Mouse (Mus musculus) midbrain, postnatal 0 days (tissue): ENCODE data around the gene Ugt1a7c. TPM values are rescaled to one million over a fixed set of nuclear protein-coding genes. Genes with fewer than 3 reads are reported as not detected.

Source experiments
- ATAC-seq: fragments of 200-750 bp; cut with Nextera tagmentation; 2 replicates; pipeline ENCODE4 v1.8.0; 2017; ENCODE audit warnings: moderate number of reproducible peaks, mild to moderate bottlenecking, moderate TSS enrichment, moderate library complexity; ENCODE audit not compliant: low FRiP score
- DNase-seq: peaks from one replicate; pipeline ENCODE4 v3.0.0-alpha.2; 2015; ENCODE audit warnings: low spot score
- H3K27ac ChIP-seq: fragments of 300-500 bp; sonication (generic); 2 replicates; pipeline ENCODE4 v1.5.1; 2014; ENCODE audit warnings: low read depth, mild to moderate bottlenecking, low read length, mixed read lengths
- H3K27me3 ChIP-seq: fragments of 300-500 bp; sonication (generic); 2 replicates; pipeline ENCODE4 v1.6.1; 2014; ENCODE audit warnings: low read length, control low read depth, mixed read lengths; ENCODE audit not compliant: insufficient read depth
- H3K36me3 ChIP-seq: fragments of 300-500 bp; sonication (generic); 2 replicates; pipeline ENCODE4 v1.6.1; 2014; ENCODE audit warnings: low read length, control low read depth, mixed read lengths; ENCODE audit not compliant: insufficient read depth
- H3K4me1 ChIP-seq: fragments of 300-500 bp; sonication (generic); 2 replicates; pipeline ENCODE4 v1.6.1; 2014; ENCODE audit warnings: mild to moderate bottlenecking, control low read depth, antibody characterized with exemption, low read length, mixed read lengths; ENCODE audit not compliant: insufficient read depth
- H3K4me2 ChIP-seq: fragments of 300-500 bp; sonication (generic); 2 replicates; pipeline ENCODE4 v1.6.1; 2014; ENCODE audit warnings: low read depth, mild to moderate bottlenecking, low read length, mixed read lengths; ENCODE audit not compliant: poor library complexity, severe bottlenecking
- H3K4me3 ChIP-seq: fragments of 300-500 bp; sonication (generic); 2 replicates; pipeline ENCODE4 v1.5.1; 2014; ENCODE audit warnings: low read depth, mild to moderate bottlenecking, low read length, moderate library complexity
- H3K9ac ChIP-seq: fragments of 300-500 bp; sonication (generic); replicated peaks from 2 replicates; pipeline ENCODE4 v1.6.1; 2014; ENCODE audit warnings: mild to moderate bottlenecking, low read length, moderate library complexity, mixed read lengths; ENCODE audit not compliant: poor library complexity, severe bottlenecking
- H3K9me3 ChIP-seq: fragments of 300-500 bp; sonication (generic); 2 replicates; pipeline ENCODE4 v1.6.1; 2016; ENCODE audit warnings: low read length, control low read depth
- CTCF ChIP-seq: IDR thresholded peaks from 2 replicates; pipeline ENCODE4 v1.5.1; 2016; ENCODE audit warnings: antibody characterized with exemption, mild to moderate bottlenecking
- WGBS: fragments of 180-500 bp; shearing (Covaris S2); extraction: QIAGEN DNeasy Blood & Tissue Kit; methylation state at CpG from one replicate; pipeline ENCODE4 v1.1.7; 2014; 5-methylcytosine and 5-hydroxymethylcytosine counted together
- polyA plus RNA-seq: library from polyadenylated mRNA; unstranded; fragments of >200 nt; fragmentation: Nextera tagmentation; extraction: Ambion mirVana; gene quantifications from 2 replicates; pipeline ENCODE4 v1.2.1, GENCODE M21; 2015
- total RNA-seq: library from RNA; depleted of rRNA; stranded (reverse); fragments of >200 nt; gene quantifications from 2 replicates; pipeline ENCODE4 v1.2.3, GENCODE M21; 2014

Ugt1a7c gene
- total and polyA plus RNA-seq, 2 experiments from 2014 or later: 1.5 to 1.6 TPM

- DNase-seq: no peak
- Histone ChIP-seq H3K4me3 (no peak overlapping the region), H3K4me2 (no peak overlapping the region), H3K27me3 (no peaks in the 10 kb centered on the region), H3K36me3 (no peaks in the 10 kb centered on the region), H3K9ac (no peak overlapping the region), H3K9me3 (no peaks in the 10 kb centered on the region), H3K27ac (no peak overlapping the region), H3K4me1 (no peaks in the 10 kb centered on the region)
- 88% methylated on average over 2 of the region's 2 CpGs for WGBS
- ATAC-seq: no peak
- no peak for TF ChIP-seq CTCF
Observed at GRCm38 (mm10) chr1:88074471-88074870, 20.4 kb upstream of the Ugt1a7c start.

GRCm38 (mm10) chr1:88077128-88077527 lies 17.7 kb upstream of the Ugt1a7c start:
- 90% methylated on average over 1 of the region's 1 CpGs for WGBS
- H3K9me3 ChIP-seq: no peaks in the 10 kb centered on the region
- H3K27me3 ChIP-seq: no peaks in the 10 kb centered on the region
- no peak overlapping the region for H3K27ac ChIP-seq
- H3K4me3 ChIP-seq: no peak overlapping the region
- H3K9ac ChIP-seq: no peak overlapping the region
- H3K4me2 ChIP-seq: no peak overlapping the region
- ATAC-seq (no peak), DNase-seq (no peak)
- no peaks in the 10 kb centered on the region for H3K4me1 ChIP-seq
- TF ChIP-seq CTCF: no peak
- H3K36me3 ChIP-seq: no peaks in the 10 kb centered on the region

GRCm38 (mm10) chr1:88081670-88082069 lies 13.2 kb upstream of the Ugt1a7c start:
- ATAC-seq: no peak
- Histone ChIP-seq H3K4me3 (no peak overlapping the region), H3K36me3 (no peaks in the 10 kb centered on the region), H3K27ac (no peak overlapping the region), H3K27me3 (no peaks in the 10 kb centered on the region), H3K4me2 (no peak overlapping the region), H3K4me1 (no peaks in the 10 kb centered on the region), H3K9me3 (no peaks in the 10 kb centered on the region), H3K9ac (no peak overlapping the region)
- WGBS: 95% methylated on average over 1 of the region's 1 CpGs
- DNase-seq: no peak
- TF ChIP-seq CTCF: no peak

- no peaks in the 10 kb centered on the region for H3K27me3 ChIP-seq
- WGBS: 76% methylated on average over 1 of the region's 1 CpGs
- TF ChIP-seq CTCF: no peak
Observed at GRCm38 (mm10) chr1:88086125-88086524, 8.7 kb upstream of the Ugt1a7c start.

GRCm38 (mm10) chr1:88087513-88087912 lies 7.3 kb upstream of the Ugt1a7c start, which contains the start of gene Ugt1a8:
Gene Ugt1a8, plus strand, starts transcription at chr1:88087813.
- no peak for ATAC-seq
- H3K27ac ChIP-seq: no peak within 1 kb of the TSS
- WGBS: 77% methylated on average over 3 of the region's 3 CpGs
- H3K9ac ChIP-seq: no peak within 1 kb of the TSS
- H3K9me3 ChIP-seq: no peaks in the 10 kb centered on the region
- H3K4me2 ChIP-seq: no peak within 1 kb of the TSS
- DNase-seq: no peak
- H3K27me3 ChIP-seq: no peaks in the 10 kb centered on the region
- TF ChIP-seq CTCF: no peak
- H3K4me3 ChIP-seq: no peak within 1 kb of the TSS
- H3K4me1 ChIP-seq: no peaks in the 10 kb centered on the region
- no peaks in the 10 kb centered on the region for H3K36me3 ChIP-seq

More at GRCm38 (mm10) chr1:88086125-88086524, 8.7 kb upstream of the Ugt1a7c start:
- no peak overlapping the region for H3K9ac ChIP-seq
- no peak overlapping the region for H3K27ac ChIP-seq
- H3K4me3 ChIP-seq: no peak overlapping the region
- ATAC-seq: no peak
- no peak overlapping the region for H3K4me2 ChIP-seq
- no peaks in the 10 kb centered on the region for H3K4me1 ChIP-seq
- H3K9me3 ChIP-seq: no peaks in the 10 kb centered on the region
- no peaks in the 10 kb centered on the region for H3K36me3 ChIP-seq
- no peak for DNase-seq

GRCm38 (mm10) chr1:88092341-88092740 lies 2.5 kb upstream of the Ugt1a7c start:
- ATAC-seq (no peak), DNase-seq (no peak)
- Histone ChIP-seq H3K4me2 (no peak overlapping the region), H3K4me3 (no peak overlapping the region), H3K27ac (no peak overlapping the region), H3K27me3 (no peaks in the 10 kb centered on the region), H3K36me3 (no peaks in the 10 kb centered on the region), H3K9me3 (no peaks in the 10 kb centered on the region), H3K9ac (no peak overlapping the region), H3K4me1 (no peaks in the 10 kb centered on the region)
- no peak for TF ChIP-seq CTCF
